Mouse (Mus musculus) stomach, embryonic 15.5 days (tissue): ENCODE data around the gene Gm13272. TPM values are rescaled to one million over a fixed set of nuclear protein-coding genes. Genes with fewer than 3 reads are reported as not detected.
A peak's percentile ranks its signal among the peaks of the same experiment; 100 is the strongest.
"Not testable (repeated sequence)": the region's sequence is repeated elsewhere in the genome, so short reads cannot be mapped to it uniquely, and the experiment has no call there.

Experiments used
- ATAC-seq: fragments of 200-750 bp; cut with Nextera tagmentation; 2 replicates; pipeline ENCODE4 v1.8.0; 2017; ENCODE audit warnings: low read depth, moderate number of reproducible peaks, moderate TSS enrichment; ENCODE audit not compliant: insufficient read depth, low FRiP score
- H3K27ac ChIP-seq: fragments of 300-500 bp; sonication (generic); 2 replicates; pipeline ENCODE4 v1.5.1; 2015; ENCODE audit warnings: mild to moderate bottlenecking, inconsistent platforms
- H3K27me3 ChIP-seq: fragments of 300-500 bp; sonication (generic); replicated peaks from 2 replicates; pipeline ENCODE4 v1.6.1; 2015; ENCODE audit warnings: inconsistent platforms
- H3K36me3 ChIP-seq: fragments of 300-500 bp; sonication (generic); 2 replicates; pipeline ENCODE4 v1.6.1; 2015; ENCODE audit warnings: inconsistent platforms
- H3K4me1 ChIP-seq: fragments of 300-500 bp; sonication (generic); 2 replicates; pipeline ENCODE4 v1.6.1; 2015; ENCODE audit warnings: inconsistent platforms
- H3K4me2 ChIP-seq: fragments of 300-500 bp; sonication (generic); 2 replicates; pipeline ENCODE4 v1.6.1; 2015; ENCODE audit warnings: mild to moderate bottlenecking, inconsistent platforms
- H3K4me3 ChIP-seq: fragments of 300-500 bp; sonication (generic); replicated peaks from 2 replicates; pipeline ENCODE4 v1.5.1; 2015; ENCODE audit warnings: inconsistent platforms
- H3K9ac ChIP-seq: fragments of 300-500 bp; sonication (generic); 2 replicates; pipeline ENCODE4 v1.6.1; 2015; ENCODE audit warnings: inconsistent platforms
- H3K9me3 ChIP-seq: fragments of 300-500 bp; sonication (generic); 2 replicates; pipeline ENCODE4 v1.6.1; 2016; ENCODE audit warnings: inconsistent platforms
- WGBS: fragments of 180-500 bp; shearing (Covaris S2); methylation state at CpG from one replicate; pipeline ENCODE4 v1.1.7; 2015; 5-methylcytosine and 5-hydroxymethylcytosine counted together
- polyA plus RNA-seq: library from polyadenylated mRNA; unstranded; fragments of >200 nt; fragmentation: Nextera tagmentation; extraction: Ambion mirVana; gene quantifications from 2 replicates; pipeline ENCODE4 v1.2.1, GENCODE M21; 2015

Gene Gm13272
- polyA plus RNA-seq: 0.35 TPM in 1 of 2 replicates, not detected in the other

- no CpG with 5 or more reads among the region's 29 CpGs for WGBS
- H3K4me2 ChIP-seq, H3K4me3 ChIP-seq, ATAC-seq, H3K27me3 ChIP-seq, H3K36me3 ChIP-seq, H3K9me3 ChIP-seq, H3K9ac ChIP-seq, H3K4me1 ChIP-seq, H3K27ac ChIP-seq: not testable (repeated sequence)
These were observed at the start of gene Gm13272 for GRCm38 (mm10) chr4:88779550-88779949. Gm13272 (plus strand) TSS chr4:88779850.

- H3K9me3 ChIP-seq: no peaks in the 10 kb centered on the region
- H3K27me3 ChIP-seq: no peaks in the 10 kb centered on the region
- H3K4me1 ChIP-seq: 0 out of 2 replicates have a peak, but pooled peaks cover 4% of the 10 kb centered on the region
- ATAC-seq: no peak
- no peak overlapping the region for H3K27ac ChIP-seq
- no peak overlapping the region for H3K4me2 ChIP-seq
- no peak overlapping the region for H3K9ac ChIP-seq
- H3K4me3 ChIP-seq: no peak overlapping the region
- 6% methylated on average over 2 of the region's 2 CpGs for WGBS
- no peaks in the 10 kb centered on the region for H3K36me3 ChIP-seq
These were observed 41.2 kb upstream of the Gm13272 start for GRCm38 (mm10) chr4:88738480-88738879.

DNA sequence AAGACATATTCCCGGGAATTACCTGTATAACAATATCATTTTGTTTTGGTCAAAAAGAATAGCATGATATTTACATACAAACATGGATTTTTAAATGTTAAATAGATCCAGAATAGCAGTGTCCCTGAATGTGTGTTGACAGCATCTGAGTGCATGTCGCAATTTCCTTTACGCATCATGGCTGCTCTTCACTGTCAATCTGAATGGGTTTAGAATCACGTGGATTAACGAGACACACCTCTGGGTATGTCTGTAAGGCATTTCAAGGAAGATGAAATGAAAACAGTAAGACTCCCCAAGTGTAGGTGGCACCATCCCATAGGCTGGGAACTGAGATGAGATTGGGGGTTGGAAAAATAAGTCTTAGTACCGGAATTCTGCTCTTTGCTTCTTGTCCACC lies 40.6 kb upstream of the Gm13272 start:
- no peaks in the 10 kb centered on the region for H3K36me3 ChIP-seq
- no peak overlapping the region for H3K4me2 ChIP-seq
- H3K4me3 ChIP-seq: no peak overlapping the region
- H3K27ac ChIP-seq: no peak overlapping the region
- no peak overlapping the region for H3K9ac ChIP-seq
- H3K4me1 ChIP-seq: 0 out of 2 replicates have a peak, but pooled peaks cover 4% of the 10 kb centered on the region
- ATAC-seq: no peak
- no peaks in the 10 kb centered on the region for H3K27me3 ChIP-seq
- WGBS: 84% methylated on average over 6 of the region's 6 CpGs
- H3K9me3 ChIP-seq: no peaks in the 10 kb centered on the region

GRCm38 (mm10) chr4:88741426-88741825 lies 38.2 kb upstream of the Gm13272 start:
- WGBS: 83% methylated on average over 4 of the region's 4 CpGs
- Histone ChIP-seq H3K4me2 (no peak overlapping the region), H3K4me3 (no peak overlapping the region), H3K27me3 (no peaks in the 10 kb centered on the region), H3K4me1 (0 out of 2 replicates have a peak, but pooled peaks cover 7% of the 10 kb centered on the region), H3K36me3 (no peaks in the 10 kb centered on the region), H3K9me3 (no peaks in the 10 kb centered on the region), H3K9ac (no peak overlapping the region), H3K27ac (no peak overlapping the region)
- no peak for ATAC-seq

DNA sequence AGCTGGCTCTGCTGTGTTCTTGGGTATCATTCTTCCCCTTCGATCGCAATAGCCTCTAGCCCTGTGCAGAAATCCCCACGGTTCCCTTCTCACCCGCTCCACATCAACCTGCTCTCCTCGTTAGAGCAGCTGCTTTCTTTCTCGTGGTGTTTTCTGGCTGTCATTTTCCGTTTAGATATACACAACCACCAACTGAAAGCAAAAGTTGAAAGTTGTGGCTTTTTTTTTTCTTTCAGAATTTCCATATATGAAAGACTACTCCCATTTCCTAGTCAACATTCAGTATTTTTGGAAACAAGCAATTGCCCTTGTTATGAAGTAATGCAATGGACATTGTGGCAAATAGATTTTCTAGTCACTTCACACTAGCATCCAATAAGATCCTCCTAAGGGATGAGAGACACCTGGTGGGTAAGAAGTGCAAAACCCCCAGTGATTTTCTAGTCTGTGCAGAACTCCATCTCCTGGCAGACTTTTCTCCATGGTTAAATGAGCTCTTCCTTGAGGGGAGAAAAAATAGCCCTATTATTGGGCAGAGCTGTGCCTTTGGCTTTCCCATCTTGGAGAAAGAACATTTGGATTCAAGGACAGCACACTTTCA lies 36.8 kb upstream of the Gm13272 start:
- WGBS: 46% methylated on average over 7 of the region's 7 CpGs
- Histone ChIP-seq H3K4me1 (0 out of 2 replicates have a peak, but pooled peaks cover 7% of the 10 kb centered on the region), H3K4me2 (no peak overlapping the region), H3K27me3 (no peaks in the 10 kb centered on the region), H3K36me3 (no peaks in the 10 kb centered on the region), H3K4me3 (no peak overlapping the region), H3K9me3 (no peaks in the 10 kb centered on the region), H3K9ac (no peak overlapping the region), H3K27ac (no peak overlapping the region; the same call in 1 of the 2 replicates)
- ATAC-seq: no peak

GRCm38 (mm10) chr4:88744207-88744606 lies 35.4 kb upstream of the Gm13272 start:
- Histone ChIP-seq H3K4me2 (no peak overlapping the region), H3K36me3 (no peaks in the 10 kb centered on the region), H3K27ac (no peak overlapping the region), H3K9ac (no peak overlapping the region), H3K9me3 (no peaks in the 10 kb centered on the region), H3K27me3 (no peaks in the 10 kb centered on the region), H3K4me1 (0 out of 2 replicates have a peak, but pooled peaks cover 7% of the 10 kb centered on the region), H3K4me3 (no peak overlapping the region)
- 71% methylated on average over 3 of the region's 3 CpGs for WGBS
- no peak for ATAC-seq

DNA sequence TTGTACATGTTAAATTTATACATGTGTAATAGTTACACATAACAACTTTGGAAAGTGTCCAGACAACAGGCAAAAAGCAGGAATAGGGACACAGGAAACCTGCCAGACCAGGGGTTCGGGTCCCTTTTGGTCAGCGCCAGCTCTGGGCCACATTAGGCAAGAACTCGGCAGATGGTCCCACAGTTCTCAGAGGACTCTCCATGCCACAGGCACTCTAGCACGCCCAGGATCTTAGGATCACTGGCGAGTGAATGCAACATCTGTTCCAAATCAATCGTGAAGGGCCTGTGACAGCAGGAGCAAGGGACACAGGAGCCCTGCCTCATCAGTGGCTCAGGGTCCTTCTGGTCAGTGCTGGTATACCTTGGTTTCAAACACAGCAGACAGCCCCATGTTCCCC lies 29.7 kb upstream of the Gm13272 start:
- no peaks in the 10 kb centered on the region for H3K27me3 ChIP-seq
- no peak overlapping the region for H3K9ac ChIP-seq
- H3K4me3 ChIP-seq: no peak overlapping the region
- WGBS: 52% methylated on average over 6 of the region's 6 CpGs
- H3K4me1 ChIP-seq: 0 out of 2 replicates have a peak, but pooled peaks cover 4% of the 10 kb centered on the region
- H3K4me2 ChIP-seq: no peak overlapping the region
- H3K27ac ChIP-seq: no peak overlapping the region
- H3K9me3 ChIP-seq: no peaks in the 10 kb centered on the region
- ATAC-seq: no peak
- H3K36me3 ChIP-seq: no peaks in the 10 kb centered on the region

GRCm38 (mm10) chr4:88754818-88755340 lies 24.8 kb upstream of the Gm13272 start, which contains the start of gene Gm13271:
Gm13271 (plus strand) TSS chr4:88754868.
- H3K9ac ChIP-seq, H3K4me2 ChIP-seq, H3K27ac ChIP-seq, ATAC-seq, H3K4me3 ChIP-seq, H3K27me3 ChIP-seq, H3K36me3 ChIP-seq, H3K4me1 ChIP-seq, H3K9me3 ChIP-seq: not testable (repeated sequence)
- WGBS: 75% methylated on average over 15 of the region's 15 CpGs

GRCm38 (mm10) chr4:88756581-88757513 lies 22.8 kb upstream of the Gm13272 start:
- H3K9ac ChIP-seq: peak overlapping the region; percentile 16; the same call in 1 of the 2 replicates
- peak overlapping the region; percentile 76 for H3K4me2 ChIP-seq
- H3K4me3 ChIP-seq: peak overlapping the region; percentile 57
- not testable (repeated sequence) for ATAC-seq, H3K36me3 ChIP-seq, H3K9me3 ChIP-seq, H3K27me3 ChIP-seq, H3K4me1 ChIP-seq
- WGBS: 9% methylated on average over 29 of the region's 31 CpGs
- peak overlapping the region; percentile 98 for H3K27ac ChIP-seq

- H3K9ac ChIP-seq: peak overlapping the region; percentile 16; the same call in 1 of the 2 replicates
- peak overlapping the region; percentile 57 for H3K4me3 ChIP-seq
- H3K27me3 ChIP-seq, H3K36me3 ChIP-seq, H3K4me1 ChIP-seq, H3K9me3 ChIP-seq: not testable (repeated sequence)
- peak; percentile 100 for ATAC-seq
- under 1% methylated on average over 21 of the region's 21 CpGs for WGBS
- H3K4me2 ChIP-seq: peak overlapping the region; percentile 76
- peak overlapping the region; percentile 98 for H3K27ac ChIP-seq
These were observed 22.0 kb upstream of the Gm13272 start for GRCm38 (mm10) chr4:88757628-88758031.

GRCm38 (mm10) chr4:88758751-88759150 lies 20.9 kb upstream of the Gm13272 start:
- not testable (repeated sequence) for H3K4me2 ChIP-seq, H3K27me3 ChIP-seq, ATAC-seq, H3K4me1 ChIP-seq, H3K36me3 ChIP-seq, H3K4me3 ChIP-seq, H3K9me3 ChIP-seq, H3K9ac ChIP-seq, H3K27ac ChIP-seq
- 81% methylated on average over 9 of the region's 9 CpGs for WGBS
